Mouse (Mus musculus): ENCODE measurements around the gene Kif28. TPM values are rescaled to one million over a fixed set of nuclear protein-coding genes. Genes with fewer than 3 reads are reported as not detected.
A peak's percentile ranks its signal among the peaks of the same experiment; 100 is the strongest.
"Not testable (repeated sequence)": the region's sequence is repeated elsewhere in the genome, so short reads cannot be mapped to it uniquely, and the experiment has no call there.

Kif28 gene
- total RNA-seq, 2 experiments from 2014 or later: 0.22 to 0.34 TPM

DNA sequence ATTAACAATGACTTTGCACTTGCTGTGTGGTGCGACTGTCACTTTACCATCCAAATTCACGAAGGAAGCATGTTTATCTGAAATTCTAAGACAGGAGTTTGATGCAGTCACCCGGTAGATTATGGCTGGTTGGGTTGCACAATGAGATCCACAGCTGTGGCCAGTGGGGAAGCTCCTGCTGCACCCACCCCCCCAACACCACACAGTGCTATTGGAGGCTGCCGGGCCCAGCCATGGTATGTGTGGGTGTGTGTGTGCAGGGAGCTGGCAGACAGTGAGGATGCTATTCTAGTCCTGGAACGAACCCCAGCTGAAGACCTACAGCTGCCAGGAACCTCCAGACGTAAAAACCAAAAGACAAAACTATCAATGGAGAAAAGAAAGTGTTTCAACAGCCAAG is 35.7 kb downstream of the Kif28 start:
- peak; percentile 78 to 79 for DNase-seq
- intact Hi-C loops (cut with DNase I): no loop called here

GRCm38 (mm10) chr1:179705154-179705553 is 39.9 kb downstream of the Kif28 start:
- no peak for DNase-seq
- intact Hi-C loops (cut with DNase I): no loop called here

GRCm38 (mm10) chr1:179704150-179704549 is 40.9 kb downstream of the Kif28 start:
- DNase-seq: no peak
- intact Hi-C loops (cut with DNase I): no loop called here

DNA sequence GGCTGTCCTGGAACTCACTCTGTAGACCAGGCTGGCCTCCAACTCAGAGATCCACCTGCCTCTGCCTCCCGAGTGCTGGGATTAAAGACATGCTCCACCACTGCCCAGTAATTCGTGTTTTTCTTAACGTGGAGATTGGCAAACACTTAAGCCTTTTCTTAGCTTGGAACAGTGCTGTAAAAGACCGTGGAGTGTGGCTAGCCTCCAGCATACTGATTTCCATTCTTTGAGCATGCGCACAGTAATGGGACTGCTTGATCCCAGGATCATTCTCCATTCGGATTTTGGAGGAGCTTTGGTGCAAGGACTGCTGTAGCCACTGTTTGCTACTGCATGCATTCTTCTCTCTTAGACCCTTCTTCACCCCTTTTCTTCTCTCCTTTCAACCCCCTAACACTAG is 55.6 kb downstream of the Kif28 start:
- intact Hi-C loops (cut with DNase I): no loop called here
- DNase-seq: no peak

DNA sequence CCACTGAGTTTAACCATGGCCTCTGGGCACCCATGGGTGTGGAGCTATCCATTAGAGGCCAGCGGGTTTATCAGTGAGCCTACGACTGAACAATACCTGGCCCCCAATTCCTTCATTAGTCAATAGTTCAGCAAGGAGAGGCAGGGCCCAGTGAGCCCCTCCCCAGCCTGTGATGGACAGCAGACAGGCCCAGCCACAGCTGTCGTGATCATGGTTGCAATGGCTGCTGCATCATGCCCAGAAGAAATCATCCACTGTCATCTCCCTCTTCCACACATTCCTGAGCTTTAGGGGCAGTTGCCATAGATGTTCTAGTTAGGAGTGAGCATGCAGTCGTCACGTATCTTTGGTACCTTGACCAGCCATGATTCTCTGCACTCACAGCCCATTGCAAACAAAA is 56.2 kb downstream of the Kif28 start:
- intact Hi-C loops (cut with DNase I): no loop called here
- no peak for DNase-seq

DNA sequence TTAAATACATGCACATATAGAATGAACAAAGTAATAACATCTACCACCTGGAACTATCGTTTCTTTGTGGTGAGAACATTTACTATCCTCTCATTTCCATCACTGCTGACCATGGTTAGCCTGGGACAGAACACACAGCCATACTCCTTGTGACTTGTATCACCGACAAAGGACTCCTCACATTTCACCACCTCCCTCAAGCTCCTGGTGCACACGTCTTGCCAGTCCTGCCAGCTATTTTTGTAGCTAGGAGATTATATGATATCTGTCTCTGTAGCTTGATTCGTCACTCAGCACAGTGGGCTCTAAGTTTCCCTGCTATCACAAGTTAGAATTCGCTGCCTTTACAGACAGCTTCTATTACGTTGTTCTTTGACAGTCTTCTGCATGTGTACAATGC is 56.7 kb downstream of the Kif28 start:
- peak in 1 of 2 experiments; percentile 12 for DNase-seq
- intact Hi-C loops (cut with DNase I): no loop called here

DNA sequence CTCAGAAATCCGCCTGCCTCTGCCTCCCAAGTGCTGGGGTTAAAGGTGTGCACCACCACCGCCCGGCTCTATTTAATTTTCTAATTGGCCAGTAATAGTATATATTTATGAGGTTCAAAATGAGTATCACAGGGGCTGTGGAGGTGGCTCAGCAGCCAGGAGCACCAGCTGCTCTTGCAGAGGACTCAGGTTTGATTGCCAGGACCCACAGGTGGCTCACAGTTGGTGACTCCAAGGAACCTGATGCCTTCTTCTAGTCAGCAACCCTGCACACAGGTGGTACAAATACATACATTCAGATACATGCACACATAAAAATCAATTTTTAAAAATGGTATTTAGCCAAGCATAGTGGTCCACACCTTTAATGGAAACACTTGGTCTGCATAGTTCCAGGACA is 57.1 kb downstream of the Kif28 start:
- intact Hi-C loops (cut with DNase I): no loop called here
- no peak for DNase-seq

DNA sequence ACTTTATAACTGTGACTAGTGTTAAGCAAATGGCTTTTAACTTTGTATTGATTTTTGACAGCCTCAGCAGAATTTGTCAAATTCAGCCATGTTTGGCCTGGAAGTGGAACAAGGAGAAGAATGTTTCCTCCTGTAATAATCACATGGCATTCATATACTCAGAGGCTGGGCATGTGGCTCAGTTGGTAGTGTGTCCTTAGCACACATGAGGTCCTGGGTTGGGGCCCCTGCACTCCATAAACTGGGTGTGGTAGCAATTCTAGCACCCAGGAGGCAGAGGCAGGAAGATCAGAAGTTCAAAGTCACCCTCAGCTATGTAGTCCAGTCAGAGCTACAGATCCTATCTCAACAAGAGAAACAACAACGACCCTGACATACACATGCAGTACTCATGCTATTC is 57.8 kb downstream of the Kif28 start:
- DNase-seq: no peak
- intact Hi-C loops (cut with DNase I): no loop called here

DNA sequence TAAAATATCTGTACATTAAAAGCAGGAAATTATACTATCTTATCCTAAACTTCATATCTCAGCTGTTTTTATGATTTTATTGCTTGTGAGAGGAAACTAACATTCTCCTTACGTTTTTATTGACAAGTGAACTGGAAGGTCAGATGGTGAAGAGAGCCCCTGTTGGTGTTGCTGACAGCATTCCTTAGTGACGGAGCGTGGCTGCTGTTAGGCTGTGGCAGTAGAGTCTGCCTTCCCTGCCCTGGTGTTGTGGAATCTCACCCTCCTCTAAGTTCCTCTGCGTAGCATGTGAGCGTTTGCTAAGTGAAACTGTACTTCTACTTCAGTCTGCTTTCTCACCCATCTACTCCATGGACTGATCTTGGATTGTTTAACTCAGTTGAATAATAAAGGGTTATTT is 58.3 kb downstream of the Kif28 start:
- intact Hi-C loops (cut with DNase I): no loop called here
- DNase-seq: no peak

- no peak for DNase-seq
- intact Hi-C loops (cut with DNase I): no loop called here
Measured at GRCm38 (mm10) chr1:179686348-179686747, 58.7 kb downstream of the Kif28 start.

GRCm38 (mm10) chr1:179682753-179683152 is 62.3 kb downstream of the Kif28 start:
- intact Hi-C loops (cut with DNase I); DNase-seq: not testable (repeated sequence)

- intact Hi-C loops (cut with DNase I): no loop called here
- DNase-seq: no peak
Measured at GRCm38 (mm10) chr1:179679326-179679725, 65.7 kb downstream of the Kif28 start.

GRCm38 (mm10) chr1:179677031-179677430 is 68.0 kb downstream of the Kif28 start:
- intact Hi-C loops (cut with DNase I): no loop called here
- no peak for DNase-seq

DNA sequence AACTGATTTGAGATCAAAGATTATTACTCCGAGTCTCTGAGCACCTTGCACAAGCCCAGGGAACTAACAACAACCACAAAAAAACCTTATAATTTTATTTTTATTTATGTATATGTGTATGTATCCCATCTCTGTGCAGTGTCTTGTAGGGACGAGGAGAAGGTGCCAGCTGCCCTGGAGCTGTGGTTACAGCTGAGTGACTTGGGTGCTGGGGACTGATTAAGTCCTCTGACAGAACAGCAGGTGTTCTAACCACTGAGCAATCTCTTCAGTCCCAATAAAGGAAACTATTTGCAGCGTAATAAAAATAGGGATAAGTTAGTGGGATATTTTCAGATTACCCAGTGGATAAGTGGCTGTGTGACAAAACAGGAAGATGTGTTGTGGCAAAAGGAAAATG is 70.7 kb downstream of the Kif28 start:
- no peak for DNase-seq
- intact Hi-C loops (cut with DNase I): no loop called here

DNA sequence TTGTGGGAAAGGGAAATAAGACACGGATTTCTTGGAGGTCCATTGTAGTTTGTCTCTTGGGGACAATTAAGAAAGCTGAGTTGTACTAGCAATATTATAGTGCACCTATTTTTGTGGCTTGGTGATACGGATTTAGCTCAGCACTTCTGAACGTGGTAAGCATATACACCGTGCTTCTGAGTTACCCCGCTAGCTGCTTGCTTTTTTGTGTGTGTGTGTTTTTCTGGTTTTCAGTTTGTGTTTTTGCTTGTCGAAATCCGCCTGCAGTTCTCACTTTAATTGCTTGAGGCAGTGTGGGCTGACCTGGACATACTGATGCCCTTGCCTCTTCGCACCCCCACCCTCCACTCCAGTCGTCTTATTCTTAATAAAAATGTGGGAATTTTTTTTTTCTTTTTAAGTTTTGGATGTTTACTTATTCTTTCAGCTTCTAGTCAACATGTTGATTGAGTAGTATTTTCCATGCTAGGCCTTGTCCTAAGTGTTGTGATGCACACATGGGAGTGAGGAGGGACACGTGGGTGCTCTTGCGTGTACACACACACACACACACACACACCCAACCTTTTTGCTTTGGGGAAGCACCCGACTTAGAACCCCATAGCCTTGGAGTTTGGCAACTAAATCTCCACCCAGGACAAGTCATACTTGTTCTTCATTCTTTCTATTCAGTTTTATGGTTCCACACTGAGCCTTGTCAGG is 76.1 kb downstream of the Kif28 start:
- DNase-seq: peak; percentile 36 to 42

GRCm38 (mm10) chr1:179668013-179668805 is 76.9 kb downstream of the Kif28 start, which contains the start of gene Sccpdh:
Sccpdh (plus strand) TSS chr1:179668210.
- intact Hi-C loops (cut with DNase I): no loop called here

More for the DNA sequence above, 76.1 kb downstream of the Kif28 start:
- intact Hi-C loops (cut with DNase I): no loop called here

DNA sequence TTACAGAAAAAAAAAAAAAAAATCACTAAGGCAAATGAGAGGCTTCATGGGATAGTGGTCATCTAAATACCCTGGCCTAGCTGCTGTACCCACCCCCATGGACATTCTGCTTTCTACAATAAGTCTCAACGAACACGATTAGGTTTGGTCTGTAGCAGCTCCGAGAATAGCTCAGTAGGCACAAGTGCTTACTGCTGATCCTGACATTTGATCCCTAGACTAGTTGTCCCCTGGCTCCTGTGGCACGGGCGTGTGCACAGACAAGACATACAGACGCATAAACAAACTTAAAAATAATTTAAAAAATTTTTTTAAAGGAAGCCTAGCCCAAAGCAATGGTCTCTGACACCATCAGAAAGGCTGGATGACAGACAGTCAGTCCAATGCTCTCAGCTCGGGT is 77.6 kb downstream of the Kif28 start:
- DNase-seq: no peak
- intact Hi-C loops (cut with DNase I): no loop called here

More at GRCm38 (mm10) chr1:179668013-179668805, 76.9 kb downstream of the Kif28 start, which contains the start of gene Sccpdh:
- peak; percentile 91 to 94 for DNase-seq

GRCm38 (mm10) chr1:179666971-179667370 is 78.1 kb downstream of the Kif28 start:
- no peak for DNase-seq
- intact Hi-C loops (cut with DNase I): loop anchor here (1.0 kb wide), 1 partner anchor 20 kb away; no protein-coding TSS in a partner anchor

DNA sequence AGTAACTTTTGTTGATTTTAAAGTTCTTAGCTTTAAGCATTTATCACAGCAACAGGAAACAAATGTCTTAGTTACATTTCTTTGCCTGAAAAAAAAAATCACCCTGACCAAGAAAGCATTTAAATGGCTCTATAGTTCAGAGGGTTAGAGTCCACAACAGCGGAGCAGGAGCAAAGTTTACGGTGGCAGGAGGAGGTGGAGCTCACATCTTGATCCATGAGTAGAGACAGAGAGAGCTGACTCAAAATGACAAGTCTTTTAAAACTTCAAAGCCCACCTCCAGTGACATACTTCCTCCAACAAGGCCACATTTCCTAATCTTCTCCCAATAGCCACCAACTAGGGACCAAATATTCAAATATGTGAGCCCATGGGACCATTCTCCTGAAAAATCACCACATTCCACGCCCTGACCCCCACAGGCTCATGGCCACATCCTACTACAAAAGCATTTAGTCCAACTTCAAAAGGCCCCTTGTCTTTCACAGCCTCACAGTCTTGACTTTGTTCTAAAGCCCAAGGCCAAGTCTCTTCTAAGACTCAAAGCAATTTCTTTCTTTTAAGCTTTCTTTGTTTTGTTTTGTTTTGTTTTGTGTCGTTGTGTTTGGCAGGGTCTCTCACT is 80.7 kb downstream of the Kif28 start:
- intact Hi-C loops (cut with DNase I): no loop called here
- DNase-seq: no peak

DNA sequence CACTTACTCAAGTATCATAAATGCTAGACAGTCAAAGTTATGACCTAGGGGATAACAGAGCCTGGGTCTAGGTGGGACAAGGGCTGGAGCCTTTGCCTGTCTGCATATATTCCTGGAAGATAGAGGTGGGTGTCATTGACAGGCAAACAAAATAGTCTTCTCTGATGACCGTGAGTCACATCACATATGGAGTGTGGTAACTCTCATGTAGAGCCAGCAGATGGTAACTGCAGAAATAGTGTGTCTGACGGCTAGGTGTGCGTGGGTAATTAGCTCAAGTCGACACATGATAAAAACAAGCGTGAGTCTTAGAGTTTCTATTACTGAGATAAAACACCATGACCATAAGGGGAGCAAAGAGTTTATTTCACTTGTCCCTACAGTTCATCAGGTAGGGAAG is 82.0 kb downstream of the Kif28 start:
- intact Hi-C loops (cut with DNase I): no loop called here
- no peak for DNase-seq

DNA sequence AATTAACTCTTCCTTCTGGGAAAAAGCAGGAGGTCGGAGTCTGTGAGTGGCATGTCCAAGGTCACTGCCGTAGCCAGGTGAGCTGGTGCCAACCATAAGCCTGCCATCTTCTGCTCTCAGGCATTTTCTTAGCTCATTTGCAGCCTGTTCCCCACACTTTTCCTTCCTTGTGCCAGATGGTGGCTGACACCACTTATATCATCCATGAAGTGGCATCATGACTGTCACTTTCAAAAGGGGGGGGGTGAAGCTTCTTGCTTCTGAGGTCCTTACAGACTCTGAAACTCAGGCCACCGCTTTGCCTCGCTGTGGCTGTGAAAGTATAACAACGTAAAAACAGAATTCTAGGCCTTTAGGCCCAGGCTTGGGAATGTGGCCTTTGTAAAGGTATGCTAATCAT is 93.8 kb downstream of the Kif28 start:
- DNase-seq: no peak

DNA sequence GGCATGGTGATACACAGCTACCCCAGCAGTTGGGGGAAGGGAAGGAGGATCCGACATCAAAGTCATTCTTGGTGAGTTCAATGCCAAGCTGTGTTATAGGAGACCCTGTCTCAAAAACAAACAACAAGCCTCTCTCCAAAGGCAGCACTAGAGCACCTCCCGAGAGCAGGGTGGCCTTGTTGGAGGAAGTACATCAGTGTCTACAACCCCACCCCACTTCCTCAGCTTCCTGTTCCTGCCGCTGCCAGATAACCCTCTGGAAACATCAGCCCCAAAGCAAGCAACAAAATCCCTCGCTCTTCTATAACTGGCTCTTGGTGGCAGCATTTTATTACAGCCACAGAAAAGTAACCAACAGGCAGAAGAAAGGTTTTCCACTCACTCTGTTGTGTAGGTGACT is 94.8 kb downstream of the Kif28 start:
- no peak for DNase-seq
- intact Hi-C loops (cut with DNase I): no loop called here

More for the DNA sequence above, 93.8 kb downstream of the Kif28 start:
- intact Hi-C loops (cut with DNase I): no loop called here
